Mouse (Mus musculus) 3T3-L1 (cell line): ENCODE results near the gene Ankrd6.
A peak's percentile ranks its signal among the peaks of the same experiment; 100 is the strongest.

Experiments used
- DNase-seq: peaks from one replicate; pipeline ENCODE4 v3.0.0-alpha.2; 2015; ENCODE audit warnings: low read depth, low spot score

The Ankrd6 gene

GRCm38 (mm10) chr4:32862011-32862750, 88.5 kb downstream of the Ankrd6 start:
- DNase-seq: no peak

GRCm38 (mm10) chr4:32860184-32860965, 90.3 kb downstream of the Ankrd6 start:
- no peak for DNase-seq

- DNase-seq: no peak
Measured at GRCm38 (mm10) chr4:32855580-32855979, 95.1 kb downstream of the Ankrd6 start.

GRCm38 (mm10) chr4:32854956-32855355, 95.7 kb downstream of the Ankrd6 start:
- DNase-seq: no peak

GRCm38 (mm10) chr4:32853609-32854188, 96.9 kb downstream of the Ankrd6 start:
- DNase-seq: no peak

- DNase-seq: no peak
Measured at GRCm38 (mm10) chr4:32852819-32853218, 97.8 kb downstream of the Ankrd6 start.

GRCm38 (mm10) chr4:32852294-32852693, 98.3 kb downstream of the Ankrd6 start:
- DNase-seq: no peak

GRCm38 (mm10) chr4:32838401-32838800, 112.2 kb downstream of the Ankrd6 start:
- no peak for DNase-seq

- DNase-seq: no peak
Measured at GRCm38 (mm10) chr4:32836071-32836470, 114.6 kb downstream of the Ankrd6 start.

GRCm38 (mm10) chr4:32834541-32834940, 116.1 kb downstream of the Ankrd6 start:
- DNase-seq: no peak

- no peak for DNase-seq
Measured at GRCm38 (mm10) chr4:32833494-32834282, 117.0 kb downstream of the Ankrd6 start.

- DNase-seq: no peak
Measured at GRCm38 (mm10) chr4:32829316-32829715, 121.3 kb downstream of the Ankrd6 start.

- DNase-seq: no peak
Measured at GRCm38 (mm10) chr4:32828385-32829077, 122.1 kb downstream of the Ankrd6 start.

GRCm38 (mm10) chr4:32826925-32827324, 123.7 kb downstream of the Ankrd6 start:
- no peak for DNase-seq

- no peak for DNase-seq
Measured at GRCm38 (mm10) chr4:32824254-32824653, 126.4 kb downstream of the Ankrd6 start.

GRCm38 (mm10) chr4:32820676-32821075, 130.0 kb downstream of the Ankrd6 start:
- DNase-seq: no peak

- no peak for DNase-seq
Measured at GRCm38 (mm10) chr4:32817478-32817877, 133.2 kb downstream of the Ankrd6 start.

GRCm38 (mm10) chr4:32800577-32801170, 150.0 kb downstream of the Ankrd6 start:
- peak; percentile 33 for DNase-seq

GRCm38 (mm10) chr4:32799966-32800576, 150.6 kb downstream of the Ankrd6 start, which contains the start of gene Lyrm2:
Lyrm2 (plus strand) TSS chr4:32800253.
- DNase-seq: peak; percentile 73

GRCm38 (mm10) chr4:32798976-32799375, 151.7 kb downstream of the Ankrd6 start:
- no peak for DNase-seq
